Mouse (Mus musculus) heart, postnatal 0 days (tissue): ENCODE measurements around the gene Ddx49.

Source experiments
- CTCF ChIP-seq: IDR thresholded peaks from 2 replicates; pipeline ENCODE4 v1.5.1; 2016; ENCODE audit warnings: antibody characterized with exemption, control low read depth, low read depth
- EP300 ChIP-seq: IDR thresholded peaks from 2 replicates; pipeline ENCODE4 v1.6.1; 2016; ENCODE audit warnings: antibody characterized with exemption, low read depth

DNA sequence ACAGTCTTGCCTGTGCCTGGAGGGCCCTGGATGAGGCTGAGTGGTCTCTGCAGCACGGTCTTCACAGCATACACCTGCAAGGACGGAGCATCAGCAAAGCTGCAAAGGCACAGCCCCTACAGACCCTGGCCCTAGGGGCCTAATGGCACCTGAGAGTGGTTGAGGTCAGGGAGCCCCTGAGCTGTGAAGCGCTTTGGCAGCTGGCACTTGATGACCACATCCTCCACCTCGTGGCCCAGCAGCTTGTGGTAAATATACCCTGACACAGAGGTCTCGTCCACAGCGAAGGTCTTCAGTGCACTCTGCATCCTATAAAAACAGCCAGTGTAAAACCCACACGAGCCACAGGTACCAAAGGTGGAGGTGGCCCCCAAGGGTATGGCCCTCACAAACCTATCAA lies 36.6 kb upstream of the Ddx49 start:
- TF ChIP-seq CTCF (no peak), EP300 (no peak)
